Mouse (Mus musculus) cortical plate, adult 2 months (tissue): ENCODE measurements around the gene Cadps2.

ENCODE experiments used
- CTCF ChIP-seq: fragments of 200-500 bp; IDR thresholded peaks from 2 replicates; pipeline ENCODE4 v1.5.1; 2011; ENCODE audit warnings: mild to moderate bottlenecking, control low read depth, low read length; ENCODE audit not compliant: insufficient read depth; ENCODE audit errors: extremely low read depth
- POLR2A ChIP-seq: fragments of 200-500 bp; IDR thresholded peaks from 2 replicates; pipeline ENCODE4 v1.6.1; 2011; ENCODE audit warnings: mild to moderate bottlenecking, low read length, control low read depth; ENCODE audit not compliant: insufficient read depth; ENCODE audit errors: extremely low read depth

GRCm38 (mm10) chr6:23648732-23649131 lies 190.5 kb downstream of the Cadps2 start:
- TF ChIP-seq POLR2A (no peak), CTCF (no peak)
